Mouse (Mus musculus): Measurements from ENCODE around the gene Socs4.
A peak's percentile ranks its signal among the peaks of the same experiment; 100 is the strongest.

Gene Socs4

DNA sequence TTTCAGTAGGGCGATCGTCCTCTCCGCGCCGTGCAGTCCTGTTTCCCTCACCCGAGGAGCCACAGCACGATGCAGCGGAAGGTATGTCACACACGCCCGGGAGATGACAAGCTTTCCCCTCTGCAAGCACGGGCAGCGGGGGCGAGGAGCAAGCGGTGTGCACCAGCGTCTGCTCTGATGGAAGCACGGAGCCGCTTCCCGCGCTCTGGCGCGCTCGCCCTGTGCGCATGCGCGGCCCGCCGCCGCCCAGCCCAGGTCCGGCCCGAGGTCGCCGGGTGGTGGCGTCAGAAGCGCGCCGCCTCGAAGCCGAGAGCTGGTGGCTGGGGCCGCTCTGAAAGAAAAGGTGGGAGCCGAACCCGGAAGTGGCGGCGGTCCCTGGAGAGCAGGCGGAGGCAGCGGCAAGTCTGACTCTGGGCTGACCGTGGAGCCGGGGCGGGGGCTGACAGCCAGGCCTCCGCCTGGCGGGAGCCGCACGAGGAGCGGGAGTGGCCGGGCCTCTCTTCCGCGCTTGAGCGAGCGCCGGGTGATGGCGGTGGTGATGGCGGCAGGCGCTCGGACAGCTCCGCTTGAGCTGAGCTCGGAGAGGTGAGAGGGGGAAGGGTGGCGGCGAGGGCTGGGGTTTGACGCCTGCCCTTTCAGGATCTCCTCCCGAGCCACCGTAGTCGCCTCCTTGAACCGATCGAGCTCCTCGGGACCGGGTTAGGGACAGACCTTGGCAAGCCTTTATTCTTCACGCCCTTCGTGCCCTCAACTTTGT lies at the start of gene Socs4, which contains the start of gene Wdhd1:
TSS of gene Socs4 (plus strand) at position 295 of the 757 bp plus-strand sequence.
TSS of gene Wdhd1 (minus strand) at position 221 of the 757 bp plus-strand sequence.
- DNase-seq: peak; percentile 96

DNA sequence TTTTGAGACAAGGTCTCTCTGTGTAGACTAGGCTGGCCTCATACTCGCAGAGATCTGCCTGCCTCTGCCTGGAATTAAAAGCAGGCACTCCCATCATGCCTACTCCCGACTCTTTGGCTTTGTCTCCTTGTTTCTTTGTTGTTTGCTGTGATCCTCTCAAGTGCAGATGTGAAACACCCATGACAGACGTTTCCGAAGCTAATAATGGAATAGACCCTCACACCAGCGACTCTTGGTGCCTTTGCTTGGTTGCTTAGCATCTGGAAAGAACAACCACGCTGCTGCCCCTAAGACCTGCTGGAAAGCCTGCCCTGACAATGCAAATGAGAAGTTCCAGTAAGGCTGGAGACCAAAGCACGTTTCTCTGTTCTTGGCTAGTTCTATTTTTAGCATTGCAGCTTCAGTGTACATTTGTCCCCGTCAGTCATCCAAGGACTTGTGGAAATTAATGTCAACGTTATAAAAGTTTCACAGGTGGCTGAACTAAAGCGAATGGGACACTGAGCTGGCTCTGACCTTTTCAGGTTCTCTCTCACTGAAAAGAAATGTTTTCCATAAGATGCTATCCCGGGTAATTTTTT lies 46.8 kb upstream of the Socs4 start:
- no peak for DNase-seq

DNA sequence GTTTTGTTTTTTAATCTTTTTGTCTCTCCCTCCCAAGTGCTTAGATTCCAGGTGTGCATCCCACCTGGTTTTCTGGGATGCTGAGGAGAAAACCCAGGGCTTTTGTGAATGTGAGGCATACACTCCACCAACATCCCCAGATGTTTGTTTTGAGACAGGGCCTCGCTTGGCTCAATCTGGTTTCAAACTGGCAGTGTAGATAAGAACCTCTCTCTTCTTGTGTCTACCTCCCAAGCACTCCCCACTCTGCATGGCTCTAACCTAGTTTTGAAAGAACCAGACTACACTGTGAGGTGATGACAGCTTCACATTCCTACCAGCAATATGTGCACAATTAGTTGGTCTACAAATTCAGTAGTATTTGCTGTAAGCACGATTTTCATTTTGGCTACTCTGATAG lies 43.1 kb upstream of the Socs4 start:
- no peak for DNase-seq

DNA sequence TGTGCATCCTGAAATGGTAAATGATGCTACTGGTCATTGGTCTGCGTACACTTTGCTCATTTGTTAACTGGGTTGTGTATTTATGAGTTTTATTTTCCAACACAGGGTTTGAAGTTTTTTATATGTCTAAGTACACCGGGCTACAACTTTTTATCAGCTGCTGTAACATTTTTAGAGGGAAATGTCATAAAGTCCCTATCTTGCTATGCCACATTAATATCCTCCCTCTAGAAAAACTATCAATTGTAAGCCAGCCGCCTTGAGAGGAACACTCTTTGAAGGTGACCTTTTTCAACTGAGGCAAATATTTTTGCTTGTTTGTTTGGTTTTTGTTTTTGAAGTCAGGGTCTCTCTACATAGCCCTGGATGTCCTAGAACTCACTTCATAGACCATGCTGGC lies 42.7 kb upstream of the Socs4 start:
- DNase-seq: no peak

DNA sequence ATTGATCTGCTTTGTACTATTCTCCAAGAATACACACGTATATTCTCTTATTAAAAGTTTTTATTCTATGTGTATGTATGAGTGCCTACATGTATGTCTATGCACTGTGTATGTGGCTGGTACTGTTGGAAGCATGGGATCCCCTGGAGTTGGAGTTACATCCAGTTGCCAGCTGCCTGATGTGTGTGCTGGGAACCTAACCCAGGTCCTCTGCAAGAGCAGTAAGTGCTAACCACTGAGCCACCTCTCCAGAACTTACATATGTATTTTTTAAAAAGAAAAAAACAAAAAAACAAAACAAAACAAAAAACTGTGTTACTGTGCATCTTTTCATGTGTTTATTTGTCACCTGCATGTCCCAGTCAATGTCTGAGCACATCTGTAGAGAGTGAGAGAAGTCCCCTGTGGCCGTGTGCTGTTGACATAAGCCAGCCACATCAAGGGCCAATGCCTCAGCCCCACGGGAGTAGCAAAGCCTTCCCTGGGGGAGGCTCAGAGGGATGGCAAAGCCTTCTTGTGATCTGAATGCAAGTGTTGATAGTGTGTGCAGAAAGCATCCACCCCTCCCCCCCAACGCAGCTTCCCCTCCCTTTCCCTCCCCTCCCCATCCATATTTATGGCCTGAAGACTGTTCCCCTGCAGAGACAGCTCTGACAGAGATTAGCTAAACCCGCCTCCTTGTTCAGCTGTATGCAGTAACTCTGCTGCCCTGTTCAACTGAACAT lies 42.0 kb upstream of the Socs4 start:
- no peak for DNase-seq

DNA sequence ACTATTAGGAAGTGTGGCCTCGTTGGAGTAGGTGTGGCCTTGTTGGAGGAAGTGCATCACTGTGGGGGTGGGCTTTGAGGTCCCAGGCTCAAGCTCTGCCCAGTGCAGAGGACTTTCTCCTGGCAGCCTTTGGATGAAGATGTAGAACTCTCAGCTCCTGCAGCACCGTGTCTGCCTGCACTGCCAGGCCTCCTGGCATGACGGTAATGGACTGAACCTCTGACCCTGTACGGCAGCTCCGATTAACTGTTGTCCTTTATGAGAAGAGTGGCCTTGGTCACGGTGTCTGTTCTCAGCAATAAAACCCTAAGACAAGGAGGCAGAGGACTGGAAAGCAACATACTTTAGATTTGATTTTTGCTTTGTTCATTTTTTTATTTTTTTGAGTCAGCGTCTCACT lies 40.2 kb upstream of the Socs4 start:
- DNase-seq: no peak

DNA sequence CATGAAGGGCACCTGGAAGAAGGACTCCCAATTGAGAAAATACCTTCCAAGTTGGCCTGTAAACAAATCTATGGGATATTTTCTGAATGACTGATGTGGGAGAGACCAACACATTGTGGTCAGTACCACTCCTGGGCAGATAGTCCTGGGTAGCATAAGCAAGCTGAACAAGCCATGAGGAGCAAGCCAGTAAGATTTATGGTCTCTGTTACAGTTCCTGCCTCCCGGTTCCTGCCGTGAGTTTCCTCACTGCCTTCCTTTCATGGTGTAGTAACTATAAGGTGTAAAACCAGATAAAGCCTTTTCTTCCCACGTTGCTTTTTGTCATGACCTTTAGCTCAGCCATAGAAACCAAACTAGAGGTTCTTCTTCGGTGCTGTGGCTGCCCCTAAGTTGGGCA lies 39.4 kb upstream of the Socs4 start:
- DNase-seq: no peak

DNA sequence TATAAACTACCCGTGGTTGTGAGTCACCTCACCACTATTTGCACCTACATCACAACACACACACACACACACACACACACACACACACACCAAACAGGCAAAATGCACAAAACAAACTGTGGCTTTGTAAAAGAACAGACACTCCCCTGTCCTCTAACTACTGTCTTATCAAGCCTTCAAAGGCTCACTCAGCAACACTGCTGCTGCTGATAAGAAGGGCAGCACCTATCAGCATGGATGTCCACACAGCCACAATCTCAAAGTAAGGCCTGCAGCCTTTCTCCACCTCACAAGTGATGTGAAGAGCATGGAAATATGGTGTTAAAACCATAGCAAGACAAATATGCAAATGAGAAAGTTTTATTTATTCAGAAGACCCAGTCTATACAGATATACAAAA lies 36.1 kb upstream of the Socs4 start:
- no peak for DNase-seq

DNA sequence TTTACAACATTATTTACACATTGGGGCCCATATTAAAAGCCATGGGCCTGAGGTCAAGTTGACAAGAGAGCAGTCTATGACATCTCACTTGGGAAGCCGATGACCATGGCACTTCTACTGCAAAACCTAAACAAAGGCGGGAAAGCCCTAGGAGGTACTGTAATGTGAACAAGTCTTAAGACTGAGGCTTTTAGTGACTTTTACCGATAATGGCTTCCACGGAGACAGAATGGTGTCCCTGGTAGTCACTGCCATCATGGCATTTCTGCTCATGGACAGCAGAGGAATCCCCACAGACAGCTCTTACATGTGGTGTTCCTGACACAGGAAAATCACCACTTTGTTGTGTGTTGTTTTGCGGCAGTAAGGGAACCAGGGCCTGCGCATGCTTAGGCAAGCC lies 35.7 kb upstream of the Socs4 start:
- no peak for DNase-seq

DNA sequence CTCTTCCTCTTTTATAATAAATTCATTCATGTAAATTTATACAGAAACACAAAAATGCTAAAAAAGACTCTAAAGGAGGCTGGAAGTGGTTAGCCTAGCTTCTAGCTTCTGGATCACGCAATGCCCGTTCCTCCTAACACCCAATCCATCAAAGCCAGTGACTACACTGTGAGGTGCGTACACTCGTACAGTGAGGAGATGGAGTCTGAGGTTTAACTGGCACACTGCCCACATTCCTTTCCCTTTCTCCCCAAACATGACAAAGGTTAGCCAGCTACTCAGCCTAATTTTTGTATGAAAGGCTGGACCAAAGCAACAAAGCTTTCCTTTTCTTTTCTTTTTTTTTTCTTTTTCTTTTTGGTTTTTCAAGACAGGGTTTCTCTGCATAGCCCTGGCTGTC lies 34.0 kb upstream of the Socs4 start:
- DNase-seq: no peak

DNA sequence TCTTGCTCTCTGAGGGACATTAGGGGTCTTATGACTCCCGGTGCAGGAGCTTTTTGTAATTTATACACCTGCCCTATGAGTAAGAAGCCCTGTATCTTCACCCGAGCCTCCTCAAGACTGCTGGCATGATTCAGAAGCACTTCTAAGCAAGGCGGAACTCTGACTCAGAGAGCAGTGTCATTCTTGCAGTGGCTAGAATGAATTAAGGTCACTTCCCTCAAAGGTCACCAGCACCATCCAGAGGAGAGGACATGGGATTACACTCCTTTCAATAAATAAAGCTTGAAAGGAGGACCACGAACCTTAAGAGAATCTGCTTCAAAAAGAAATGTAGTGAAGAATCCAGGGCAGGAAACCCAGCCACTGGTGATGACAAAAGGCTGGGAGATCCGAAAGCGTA lies 26.9 kb upstream of the Socs4 start:
- DNase-seq: no peak

DNA sequence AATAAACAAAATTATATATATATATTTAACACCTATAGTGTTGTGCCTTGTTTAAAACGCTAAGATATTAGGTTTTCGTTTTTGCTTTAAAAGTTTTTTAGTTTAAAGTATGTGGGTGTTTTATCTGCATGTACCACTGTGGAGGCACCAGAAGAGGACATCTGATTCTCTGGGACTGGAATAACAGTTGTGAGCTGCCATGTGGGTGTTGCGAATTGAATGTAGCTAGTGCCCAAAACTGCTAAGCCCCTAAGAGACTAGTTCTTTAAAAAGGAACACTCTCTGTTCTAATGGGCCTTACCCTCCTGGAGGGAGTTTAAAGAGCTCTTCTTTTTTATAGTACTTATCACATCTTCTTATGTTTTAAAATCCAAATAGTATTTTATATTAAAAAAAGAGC lies 11.9 kb upstream of the Socs4 start:
- no peak for DNase-seq

DNA sequence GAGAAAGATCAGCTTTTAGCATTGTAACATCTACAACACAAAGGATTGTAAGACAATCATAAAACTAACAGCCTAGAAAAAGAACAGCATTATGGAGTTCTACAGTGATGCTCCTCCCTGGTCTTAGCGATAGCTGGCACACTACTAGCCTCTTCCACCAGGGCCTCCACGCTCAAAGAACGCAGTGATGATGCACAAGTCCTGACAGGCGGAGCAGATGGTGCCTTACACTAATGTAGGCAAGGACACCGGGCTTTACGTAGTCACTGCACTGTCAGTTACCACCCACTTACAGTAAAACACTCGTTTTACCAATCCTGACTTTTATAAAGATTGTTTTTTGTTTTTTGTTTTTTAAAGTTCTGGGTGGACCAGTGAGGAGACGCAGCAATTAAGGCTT lies 10.9 kb upstream of the Socs4 start:
- no peak for DNase-seq

DNA sequence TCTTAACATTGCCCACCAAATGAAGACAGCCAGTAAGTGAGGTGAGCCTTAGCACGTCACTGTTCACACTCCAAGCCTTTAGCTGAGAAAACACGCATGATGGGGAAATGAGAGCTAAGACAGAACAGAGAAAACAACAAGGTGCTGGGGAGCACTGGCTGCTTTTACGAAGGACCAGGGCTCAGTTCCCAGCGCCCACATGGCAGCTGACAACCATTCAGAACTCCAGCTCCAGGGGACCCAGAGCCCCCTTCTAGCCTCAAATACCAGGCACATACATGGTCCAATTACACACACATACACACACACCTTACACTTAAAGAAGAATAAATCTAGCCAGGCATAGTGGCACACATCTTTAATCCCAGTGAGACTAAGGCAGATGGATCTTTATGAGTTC lies 7.7 kb upstream of the Socs4 start:
- DNase-seq: no peak

DNA sequence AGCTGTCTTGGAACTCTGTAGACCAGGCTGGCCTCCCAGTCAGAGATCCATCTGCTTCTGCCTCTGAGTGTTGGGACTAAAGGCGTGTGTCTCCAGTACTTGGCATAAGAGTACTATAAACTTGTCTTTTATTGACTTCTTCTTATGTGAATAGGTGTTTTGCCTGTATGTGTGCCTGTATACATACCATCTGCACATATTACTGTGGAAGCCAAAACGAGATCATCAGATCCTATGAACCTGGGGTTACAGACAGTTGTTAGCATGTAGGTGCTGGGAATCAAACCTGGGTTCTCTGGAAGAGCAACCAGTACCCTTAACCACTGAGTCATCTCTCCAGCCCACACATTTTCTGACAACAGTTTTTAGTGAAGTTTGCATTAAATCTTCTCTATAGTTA lies 7.0 kb upstream of the Socs4 start:
- no peak for DNase-seq

DNA sequence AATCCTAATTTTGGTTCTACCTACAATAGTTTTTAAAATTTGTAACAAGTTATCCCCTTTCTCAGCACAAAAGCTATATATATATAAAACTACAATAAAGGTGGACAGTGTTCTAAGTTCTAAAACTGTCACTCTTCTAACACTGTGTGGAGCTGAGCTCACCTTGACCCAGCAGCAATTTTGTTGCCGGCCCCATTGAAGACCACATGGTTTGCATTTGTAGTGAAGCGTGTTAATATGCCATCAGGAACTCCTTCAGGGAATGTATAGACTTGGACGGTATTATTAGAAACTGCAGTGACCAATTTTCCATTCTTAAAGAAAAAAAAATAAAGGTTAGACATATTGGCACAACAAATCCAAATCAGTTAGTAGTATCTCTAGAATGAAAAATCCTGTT lies 3.0 kb upstream of the Socs4 start:
- DNase-seq: no peak

DNA sequence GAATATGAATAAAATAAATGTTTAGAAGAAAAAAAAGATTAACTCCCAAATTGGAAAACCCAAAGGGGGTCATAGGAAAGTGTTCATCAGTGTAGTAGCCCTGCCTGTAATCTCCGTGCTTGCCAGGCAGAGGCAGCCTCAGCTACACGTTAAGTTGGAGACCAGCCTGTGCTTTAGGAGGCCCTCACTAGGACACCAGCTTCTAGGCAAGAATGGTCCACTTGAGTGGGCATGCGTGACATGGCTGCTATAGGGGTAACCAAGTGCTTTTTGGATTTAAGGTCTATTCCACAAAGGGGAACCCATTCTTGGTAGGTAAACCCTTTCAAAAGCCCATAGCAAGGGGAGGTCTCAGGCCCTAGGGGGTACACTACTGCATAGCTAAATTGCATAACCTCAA lies 1.3 kb upstream of the Socs4 start:
- DNase-seq: peak; percentile 17

DNA sequence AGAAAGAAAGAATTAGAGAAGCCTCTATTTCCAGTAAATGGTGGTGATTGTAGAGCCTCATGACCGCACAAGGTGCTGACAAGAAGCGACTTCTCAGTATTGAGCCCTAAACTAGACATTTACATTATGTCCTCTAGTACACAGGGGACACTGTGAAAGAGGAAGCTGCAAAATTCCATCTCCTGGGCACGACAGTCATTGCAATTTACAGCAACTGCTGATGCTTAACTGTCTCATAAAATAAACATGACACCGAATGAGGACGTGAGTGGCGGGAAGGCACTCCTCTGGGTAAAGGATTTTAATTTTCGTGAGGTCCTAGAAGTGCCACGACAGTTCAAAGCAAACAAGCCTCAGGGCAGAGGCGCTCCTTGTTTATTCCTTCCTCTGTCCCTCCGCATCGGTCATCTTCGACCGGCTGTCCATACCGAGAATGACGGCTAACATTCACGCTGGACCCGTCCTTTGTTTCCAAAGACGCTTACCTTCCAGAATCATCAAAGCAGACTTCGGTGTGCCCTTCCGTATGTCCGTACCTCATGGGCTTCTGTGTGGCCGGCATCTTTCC lies 611 bp upstream of the Socs4 start:
- DNase-seq: no peak

DNA sequence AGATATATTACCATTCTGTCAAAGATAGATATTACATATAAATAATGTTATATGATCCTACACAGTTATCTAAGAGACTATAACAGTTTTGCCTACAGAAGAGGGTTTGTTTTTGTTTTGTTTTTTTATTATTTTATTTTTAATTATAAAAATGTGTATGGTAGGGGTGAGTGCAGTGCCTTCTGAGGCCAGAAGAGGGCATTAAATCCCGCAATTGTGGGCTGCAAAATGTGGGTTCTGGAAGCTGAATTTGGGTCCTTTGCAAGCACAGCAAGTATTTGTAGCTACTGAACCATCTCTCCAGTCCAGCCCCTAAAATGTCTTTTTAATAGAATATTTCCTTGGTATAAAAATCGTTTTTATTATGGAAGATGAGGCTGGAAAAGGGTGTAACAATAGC lies 2.3 kb downstream of the Socs4 start:
- DNase-seq: no peak

DNA sequence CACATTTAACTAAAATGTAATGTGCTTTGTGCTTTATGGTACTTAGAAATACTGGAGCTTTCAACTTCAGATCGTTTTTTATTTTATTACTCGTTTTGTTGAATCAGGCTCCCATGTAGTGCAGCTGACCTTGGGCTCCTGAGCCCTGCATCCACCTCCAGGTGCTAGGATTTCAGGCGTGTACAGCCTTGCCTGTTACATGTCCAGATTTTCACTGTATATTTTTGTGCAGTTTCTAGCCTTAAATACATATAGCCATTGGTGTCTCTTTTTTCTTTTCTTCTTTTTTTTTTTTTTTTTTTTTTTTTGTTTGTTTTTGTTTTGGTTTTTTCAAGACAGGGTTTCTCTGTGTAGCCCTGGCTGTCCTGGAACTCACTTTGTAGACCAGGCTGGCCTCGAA lies 4.8 kb downstream of the Socs4 start:
- DNase-seq: no peak

DNA sequence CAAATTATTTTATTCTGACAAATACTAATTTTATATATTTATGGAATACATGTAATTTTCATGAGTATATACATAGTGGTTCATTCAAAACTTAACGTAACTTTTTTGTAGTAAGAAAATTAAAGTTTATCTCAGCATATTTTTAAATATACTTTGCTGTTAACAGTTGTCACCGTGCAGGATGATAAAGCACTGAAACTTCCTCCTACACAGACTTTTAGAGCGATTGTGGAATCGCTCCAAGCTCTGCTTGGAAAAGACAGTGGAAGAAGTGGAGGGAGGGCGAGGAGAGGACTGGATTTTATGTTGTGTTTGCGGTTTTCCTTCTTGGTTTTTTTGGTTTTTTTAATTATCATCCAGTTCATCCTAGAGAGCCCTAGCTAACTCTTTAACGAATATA lies 6.8 kb downstream of the Socs4 start:
- DNase-seq: no peak

DNA sequence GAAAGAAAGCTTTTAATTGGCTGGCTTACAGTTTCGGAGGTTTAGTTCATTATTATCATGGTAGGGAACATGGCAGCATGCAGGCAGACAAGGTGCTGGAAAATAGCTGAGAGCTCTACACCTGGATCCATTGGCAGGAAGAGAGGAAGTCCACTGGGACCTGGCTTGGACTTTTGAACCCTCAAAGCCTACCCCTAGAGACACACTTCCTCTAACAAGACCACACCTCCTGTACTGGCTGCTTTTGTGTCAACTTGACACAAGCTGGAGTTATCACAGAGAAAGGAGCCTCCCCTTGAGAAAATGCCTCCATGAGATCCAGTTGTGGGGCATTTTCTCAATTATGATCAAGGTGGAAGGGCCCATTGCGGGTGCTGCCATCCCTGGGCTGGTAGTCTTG lies 8.5 kb downstream of the Socs4 start:
- no peak for DNase-seq

DNA sequence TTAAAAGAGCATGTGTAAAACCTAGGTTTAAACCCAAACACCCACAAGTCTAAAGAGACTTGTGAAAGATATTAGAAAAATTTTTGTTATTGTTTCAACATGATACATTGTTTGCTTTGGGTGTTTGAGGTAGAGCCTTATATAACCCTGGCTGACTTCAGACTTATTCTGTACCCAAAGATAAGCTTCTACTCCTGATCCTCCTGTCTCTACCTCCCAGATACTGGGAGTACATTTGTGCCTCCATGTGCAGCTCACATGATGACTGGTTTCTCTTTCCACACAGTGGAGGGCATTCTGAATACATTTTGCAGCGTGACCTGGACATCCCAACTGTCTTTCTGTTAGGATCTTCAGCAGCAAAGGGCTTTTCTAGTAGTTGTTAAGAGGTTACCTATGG lies 9.5 kb downstream of the Socs4 start:
- no peak for DNase-seq

DNA sequence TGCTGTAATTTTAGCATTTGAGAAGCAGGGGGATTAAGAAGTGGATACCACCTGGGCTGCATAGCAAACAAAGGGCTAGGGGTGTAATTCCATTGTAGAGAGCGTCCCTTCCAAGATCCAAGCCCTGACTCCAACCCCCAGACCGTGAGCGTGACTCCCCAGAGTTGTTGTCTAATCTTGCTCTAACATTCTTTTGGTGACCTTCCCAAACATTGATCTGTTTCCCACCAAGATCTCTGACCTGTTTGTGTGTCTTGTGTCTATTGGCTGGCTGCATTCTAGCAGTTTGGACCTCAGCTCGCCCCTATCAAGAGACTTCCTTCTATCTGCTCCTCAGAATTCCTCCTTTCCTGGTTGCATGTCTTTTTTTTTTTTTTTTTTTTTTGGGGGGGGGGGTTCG lies 10.3 kb downstream of the Socs4 start:
- DNase-seq: no peak
